ENCODE assay signal across 15 mouse cellular contexts in genomic region chr5:65091921-65092320, GRCm38 (mm10). TPM values are rescaled to one million over a fixed set of nuclear protein-coding genes. Genes with fewer than 3 reads are reported as not detected.
A peak's percentile ranks its signal among the peaks of the same experiment; 100 is the strongest.
DNase-seq lines count a peak whose midpoint lies in the region; ATAC-seq and TF ChIP-seq lines count a peak whose summit lies in the region.
"Had no signal": no experiment of that assay in that cellular context is flagged by ENCODE, and none has a peak within 500 bp of the region (broad histone marks: within the 10 kb centered on the region; RNA-seq: fewer than 3 reads in every experiment).

TSS of gene Tmem156 (minus strand) at chr5:65092132.

- DNase-seq in heart, adult 8-10 months (ENCODE audit: low spot score): no peak
- DNase-seq in CH12.LX (ENCODE audit: extremely low read depth): no peak
- DNase-seq in hindbrain, embryonic 11.5 days (ENCODE audit: low spot score): no peak
- DNase-seq in right cerebral cortex, postnatal 4 days: no peak
- DNase-seq: adrenal gland, postnatal 36 days; cerebellum, postnatal 10 days; heart, adult 2 months had no signal

- H3K27ac ChIP-seq in heart, embryonic 16.5 days (ENCODE audit: low read length): no peak within 1 kb of the TSS
- no peak within 1 kb of the TSS for H3K27ac ChIP-seq in CH12.LX (ENCODE audit: insufficient read depth, low read depth)
- H3K27ac ChIP-seq in intestine, postnatal 0 days (ENCODE audit: low read depth, low read length): no peak within 1 kb of the TSS
- no peak within 1 kb of the TSS for H3K27ac ChIP-seq in kidney, embryonic 16.5 days (ENCODE audit: low read length)
- no peak within 1 kb of the TSS for H3K27ac ChIP-seq in hindbrain, embryonic 11.5 days (ENCODE audit: low read depth, low read length)
- H3K27ac ChIP-seq: heart, adult 2 months; hindbrain, embryonic 12.5 days; kidney, postnatal 0 days; limb, embryonic 13.5 days had no signal

- no peak for TF ChIP-seq POLR2A in CH12.LX (IDR thresholded peaks at IDR 0.05; ENCODE audit: low read depth, low read length)

- TF ChIP-seq EP300 in CH12.LX (IDR thresholded peaks at IDR 0.05; ENCODE audit: low read length): no peak

- peaks cover 6% of the 10 kb centered on the region for H3K79me2 ChIP-seq in CH12.LX (replicated peaks; ENCODE audit: control insufficient read depth, extremely low read depth, insufficient read depth, poor library complexity, severe bottlenecking)

- in situ Hi-C loops in CH12.LX (cut with MboI; ENCODE audit: low pct_ligation_motif_present, low pct_unique_long_range_greater_than_20kb, low sequenced_read_pairs): no loop called here

- no peaks in the 10 kb centered on the region for H3K27me3 ChIP-seq in heart, embryonic 16.5 days (ENCODE audit: control insufficient read depth, insufficient read depth, low read length)
- no peaks in the 10 kb centered on the region for H3K27me3 ChIP-seq in CH12.LX (replicated peaks)
- no peaks in the 10 kb centered on the region for H3K27me3 ChIP-seq in intestine, postnatal 0 days (replicated peaks; ENCODE audit: control insufficient read depth, insufficient read depth, low read length)
- no peaks in the 10 kb centered on the region for H3K27me3 ChIP-seq in kidney, embryonic 16.5 days (ENCODE audit: insufficient read depth, low read length)
- H3K27me3 ChIP-seq in hindbrain, embryonic 11.5 days (ENCODE audit: control insufficient read depth, insufficient read depth, low read length): no peaks in the 10 kb centered on the region
- H3K27me3 ChIP-seq: limb, embryonic 13.5 days; Patski had no signal

- dilution Hi-C loops in CH12.LX (cut with MboI; ENCODE audit: extremely low pct_ligation_motif_present, extremely low pct_unique_long_range_greater_than_20kb, low sequenced_read_pairs): no loop called here

- no peaks in the 10 kb centered on the region for H3K36me3 ChIP-seq in heart, embryonic 16.5 days (ENCODE audit: control insufficient read depth, insufficient read depth)
- no peaks in the 10 kb centered on the region for H3K36me3 ChIP-seq in CH12.LX (replicated peaks in 1 of 2; ENCODE audit: control insufficient read depth in 1 of 2, insufficient read depth in 1 of 2, low read length in 1 of 2)
- H3K36me3 ChIP-seq in intestine, postnatal 0 days (ENCODE audit: control insufficient read depth, insufficient read depth): no peaks in the 10 kb centered on the region
- H3K36me3 ChIP-seq in kidney, embryonic 16.5 days (ENCODE audit: insufficient read depth, low read length): no peaks in the 10 kb centered on the region
- H3K36me3 ChIP-seq in hindbrain, embryonic 11.5 days (ENCODE audit: control insufficient read depth, insufficient read depth, low read length): no peaks in the 10 kb centered on the region
- H3K36me3 ChIP-seq: hindbrain, embryonic 12.5 days; limb, embryonic 13.5 days had no signal

- H3K4me2 ChIP-seq in heart, embryonic 16.5 days (ENCODE audit: low read depth, low read length): no peak within 1 kb of the TSS
- H3K4me2 ChIP-seq in CH12.LX (ENCODE audit: insufficient read depth, low read depth, poor library complexity, severe bottlenecking): peak within 1 kb of the TSS; percentile 75; the same call in 1 of the 2 replicates
- H3K4me2 ChIP-seq in intestine, postnatal 0 days (replicated peaks; ENCODE audit: low read depth): no peak within 1 kb of the TSS
- no peak within 1 kb of the TSS for H3K4me2 ChIP-seq in kidney, embryonic 16.5 days (replicated peaks; ENCODE audit: low read depth, low read length)
- H3K4me2 ChIP-seq in hindbrain, embryonic 11.5 days (replicated peaks; ENCODE audit: low read depth, low read length): no peak within 1 kb of the TSS
- H3K4me2 ChIP-seq: hindbrain, embryonic 12.5 days; limb, embryonic 13.5 days had no signal

- H3K4me3 ChIP-seq in heart, embryonic 16.5 days (ENCODE audit: low read length): peak within 1 kb of the TSS; percentile 4; the same call in 1 of the 2 replicates
- peak within 1 kb of the TSS; percentile 52 to 81 (median 57) for H3K4me3 ChIP-seq in CH12.LX (replicated peaks in 1 of 3; ENCODE audit: low read depth in 2 of 3, low read length in 2 of 3, poor library complexity in 1 of 3)
- 0 out of 2 replicates have a peak within 1 kb of the TSS, but pooled peaks have one; percentile 6 for H3K4me3 ChIP-seq in intestine, postnatal 0 days (ENCODE audit: low read depth, low read length)
- H3K4me3 ChIP-seq in kidney, embryonic 16.5 days (ENCODE audit: low read length): no peak within 1 kb of the TSS
- H3K4me3 ChIP-seq in hindbrain, embryonic 11.5 days (ENCODE audit: low read depth, low read length): no peak within 1 kb of the TSS
- H3K4me3 ChIP-seq: heart, adult 2 months; hindbrain, embryonic 12.5 days; limb, embryonic 13.5 days had no signal

- H3K9ac ChIP-seq in heart, embryonic 16.5 days (ENCODE audit: low read length): no peak within 1 kb of the TSS
- peak within 1 kb of the TSS; percentile 72 for H3K9ac ChIP-seq in CH12.LX (ENCODE audit: insufficient read depth, low read depth)
- H3K9ac ChIP-seq in intestine, postnatal 0 days (ENCODE audit: low read depth, low read length): no peak within 1 kb of the TSS
- H3K9ac ChIP-seq in kidney, embryonic 16.5 days (replicated peaks; ENCODE audit: low read length): no peak within 1 kb of the TSS
- H3K9ac ChIP-seq in hindbrain, embryonic 11.5 days (ENCODE audit: low read depth, low read length): no peak within 1 kb of the TSS
- H3K9ac ChIP-seq: hindbrain, embryonic 12.5 days; limb, embryonic 13.5 days had no signal

- no peak for ATAC-seq in heart, embryonic 16.5 days (replicated peaks; ENCODE audit: extremely low read depth, insufficient read depth, low FRiP score)
- ATAC-seq in intestine, postnatal 0 days: no peak
- ATAC-seq in megakaryocyte progenitor cell, adult 5-6 weeks (replicated peaks; ENCODE audit: poor library complexity): peak; percentile 33
- no peak for ATAC-seq in kidney, embryonic 16.5 days (ENCODE audit: low FRiP score, low TSS enrichment)
- no peak for ATAC-seq in hindbrain, embryonic 11.5 days (ENCODE audit: low FRiP score)
- ATAC-seq: Patski had no signal

- 68% methylated on average over 5 of the region's 5 CpGs for WGBS in heart, embryonic 16.5 days
- 31% methylated on average over 5 of the region's 5 CpGs for WGBS in intestine, postnatal 0 days
- 72% methylated on average over 5 of the region's 5 CpGs for WGBS in kidney, embryonic 16.5 days
- 89% methylated on average over 5 of the region's 5 CpGs for WGBS in hindbrain, embryonic 11.5 days

- no peak for TF ChIP-seq CTCF in CH12.LX (conservative IDR thresholded peaks at IDR 0.05 in 1 of 2, IDR thresholded peaks at IDR 0.05 in 1 of 2; ENCODE audit: low read depth in 2 of 2, low read length in 2 of 2)
- no peak for TF ChIP-seq CTCF in intestine, postnatal 0 days (IDR thresholded peaks at IDR 0.05; ENCODE audit: low read depth)

- H3K9me3 ChIP-seq in heart, embryonic 16.5 days (replicated peaks; ENCODE audit: control insufficient read depth, low read length): no peaks in the 10 kb centered on the region
- no peaks in the 10 kb centered on the region for H3K9me3 ChIP-seq in CH12.LX (replicated peaks; ENCODE audit: low read length)
- no peaks in the 10 kb centered on the region for H3K9me3 ChIP-seq in intestine, postnatal 0 days (ENCODE audit: control insufficient read depth)
- H3K9me3 ChIP-seq in kidney, embryonic 16.5 days (ENCODE audit: low read length): no peaks in the 10 kb centered on the region
- no peaks in the 10 kb centered on the region for H3K9me3 ChIP-seq in hindbrain, embryonic 11.5 days (ENCODE audit: control insufficient read depth, low read length)
- H3K9me3 ChIP-seq: hindbrain, embryonic 12.5 days; limb, embryonic 13.5 days had no signal

- no peaks in the 10 kb centered on the region for H3K4me1 ChIP-seq in heart, embryonic 16.5 days (ENCODE audit: control insufficient read depth, insufficient read depth, low read length)
- peaks cover 5 to 34% of the 10 kb centered on the region in 2 experiments; a peak in 3 of 4 replicates for H3K4me1 ChIP-seq in CH12.LX (ENCODE audit: control insufficient read depth in 1 of 2, insufficient read depth in 2 of 2)
- H3K4me1 ChIP-seq in intestine, postnatal 0 days (replicated peaks; ENCODE audit: control insufficient read depth, insufficient read depth, low read length): no peaks in the 10 kb centered on the region; the same call in 1 of the 2 replicates
- no peaks in the 10 kb centered on the region for H3K4me1 ChIP-seq in kidney, embryonic 16.5 days (ENCODE audit: insufficient read depth, low read length)
- no peaks in the 10 kb centered on the region for H3K4me1 ChIP-seq in hindbrain, embryonic 11.5 days (replicated peaks; ENCODE audit: control insufficient read depth, insufficient read depth, low read length)

- no peak for TF ChIP-seq RAD21 in CH12.LX (IDR thresholded peaks at IDR 0.05; ENCODE audit: low read depth, low read length)

TF ChIP-seq in CH12.LX, 34 proteins besides CTCF, POLR2A, EP300 and RAD21 (continues in another document):
- TF ChIP-seq CHD2 (IDR thresholded peaks at IDR 0.05; ENCODE audit: low read length): no peak
- TF ChIP-seq MYC (IDR thresholded peaks at IDR 0.05; ENCODE audit: low read depth, low read length): no peak
- no peak for TF ChIP-seq POLR2AphosphoS2 (IDR thresholded peaks at IDR 0.05; ENCODE audit: low read depth, low read length)
- TF ChIP-seq MAZ (IDR thresholded peaks at IDR 0.05; ENCODE audit: low read depth, low read length): no peak
- no peak for TF ChIP-seq ZKSCAN1 (IDR thresholded peaks at IDR 0.05; ENCODE audit: borderline replicate concordance, low read depth, low read length)
- TF ChIP-seq GABPA (IDR thresholded peaks at IDR 0.05; ENCODE audit: insufficient replicate concordance, low read depth, low read length): no peak
- no peak for TF ChIP-seq NELFE (IDR thresholded peaks at IDR 0.05; ENCODE audit: low read depth, low read length)
- TF ChIP-seq SIN3A (IDR thresholded peaks at IDR 0.05; ENCODE audit: low read length): no peak
- TF ChIP-seq UBTF (IDR thresholded peaks at IDR 0.05; ENCODE audit: low read depth, low read length): no peak
- no peak for TF ChIP-seq MAFK (IDR thresholded peaks at IDR 0.05; ENCODE audit: insufficient replicate concordance, low read length)
- TF ChIP-seq ZC3H11A (IDR thresholded peaks at IDR 0.05; ENCODE audit: low read depth, low read length): no peak
- no peak for TF ChIP-seq USF1 (IDR thresholded peaks at IDR 0.05; ENCODE audit: low read depth, low read length)
- no peak for TF ChIP-seq ZMIZ1 (IDR thresholded peaks at IDR 0.05; ENCODE audit: low read depth, low read length)

RNA-seq across cellular contexts. Expression of gene Tmem156, which starts in this region (rescaled TPM):
- 0.26 and 0.71 TPM in 2 replicates for polyA plus RNA-seq in heart, embryonic 16.5 days (2015; fragmentation: Nextera tagmentation; extraction: Ambion mirVana)
- total RNA-seq in heart, adult 8-10 months (2022): under 1 TPM in 1 of 4 experiments, not detected in 3; 0.17 TPM
- total RNA-seq in CH12.LX (2012; rRNA removed): 7.3 and 9.1 TPM in 2 replicates
- total RNA-seq in CH12.LX (2014; rRNA removed): 15.8 and 15.9 TPM in 2 replicates
- 16.6 and 20.8 TPM in 2 replicates for polyA plus RNA-seq in CH12.LX (2012; ENCODE audit: insufficient read length, low read depth)
- 1.0 and 1.4 TPM in 2 replicates for polyA plus RNA-seq in intestine, postnatal 0 days (2015; fragmentation: Nextera tagmentation; extraction: Ambion mirVana)
- total RNA-seq in megakaryocyte progenitor cell, adult 5-6 weeks (2015): 29.2 and 30.6 TPM in 2 replicates
- total RNA-seq in megakaryocyte progenitor cell, adult 5-6 weeks (2017): 38.0 and 41.3 TPM in 2 replicates
- polyA plus RNA-seq in kidney, embryonic 16.5 days (2015; fragmentation: Nextera tagmentation; extraction: Ambion mirVana): 0.17 and 0.28 TPM in 2 replicates
- polyA plus RNA-seq in hindbrain, embryonic 11.5 days (2014; fragmentation: Nextera tagmentation; extraction: Ambion mirVana): 0.10 and 0.22 TPM in 2 replicates
- total RNA-seq: adrenal gland, postnatal 36 days had no signal
- polyA plus RNA-seq: heart, adult 2 months; hindbrain, embryonic 12.5 days; Patski had no signal

Comparison
In these comparisons a context has a peak if more than half of its experiments do, and no peak if none do; other contexts are left out.
1. RNA of gene Tmem156 (total RNA-seq): 29.2 to 41.3 TPM in megakaryocyte progenitor cell, adult 5-6 weeks and 7.3 to 15.9 TPM in CH12.LX; 0.17 TPM in heart, adult 8-10 months; every median in the first group is over 4 times any median in the second.
2. H3K4me3 ChIP-seq: peak in heart, embryonic 16.5 days (single experiment), CH12.LX (3 of 3) and intestine, postnatal 0 days (single experiment); none in kidney, embryonic 16.5 days (single experiment) and hindbrain, embryonic 11.5 days (single experiment).